Mouse (Mus musculus) ES-E14 (cell line): Measurements from ENCODE around the gene Rec8. TPM values are rescaled to one million over a fixed set of nuclear protein-coding genes. Genes with fewer than 3 reads are reported as not detected.

Source experiments
- DNase-seq: peaks from one replicate; pipeline ENCODE4 v3.0.0-alpha.2; 2013; ENCODE audit warnings: low read depth, low spot score
- H3K27ac ChIP-seq: 2 replicates; pipeline ENCODE4 v1.5.1; 2012; ENCODE audit warnings: low read depth, mild to moderate bottlenecking, low read length, moderate library complexity, mixed read lengths; ENCODE audit not compliant: poor library complexity, insufficient read depth, severe bottlenecking
- H3K36me3 ChIP-seq: 2 replicates; pipeline ENCODE4 v1.6.1; 2012; ENCODE audit warnings: mild to moderate bottlenecking, low read length, moderate library complexity, mixed read lengths; ENCODE audit not compliant: control insufficient read depth, poor library complexity, insufficient read depth, severe bottlenecking
- H3K4me1 ChIP-seq, 2 experiments: fragments of 150-350 bp in 1 of 2; sonication (generic) in 1 of 2; 2 replicates each; pipeline ENCODE4 v1.6.1; 2012; ENCODE audit warnings: low read length in 2 of 2, mild to moderate bottlenecking in 1 of 2, mixed read lengths in 1 of 2; ENCODE audit not compliant: control insufficient read depth in 2 of 2, insufficient read depth in 2 of 2, poor library complexity in 1 of 2
- H3K4me3 ChIP-seq, 2 experiments: fragments of 150-350 bp in 1 of 2; sonication (generic) in 1 of 2; 2 replicates each; pipeline ENCODE4 v1.5.1; 2012; ENCODE audit warnings: low read length in 2 of 2, low read depth in 1 of 2, mild to moderate bottlenecking in 1 of 2, mixed read lengths in 1 of 2; ENCODE audit not compliant: insufficient read depth in 1 of 2, poor library complexity in 1 of 2, severe bottlenecking in 1 of 2
- H3K9ac ChIP-seq: 2 replicates; pipeline ENCODE4 v1.6.1; 2012; ENCODE audit warnings: low read depth, mild to moderate bottlenecking, low read length, mixed read lengths; ENCODE audit not compliant: poor library complexity, insufficient read depth, severe bottlenecking
- H3K9me3 ChIP-seq: fragments of 150-350 bp; sonication (generic); 2 replicates; pipeline ENCODE4 v1.6.1; 2012; ENCODE audit warnings: low read depth, mild to moderate bottlenecking, low read length; ENCODE audit not compliant: control insufficient read depth, insufficient read depth
- CHD2 ChIP-seq: IDR thresholded peaks from 2 replicates; pipeline ENCODE4 v1.6.1; 2014; ENCODE audit warnings: mild to moderate bottlenecking, low read depth, low read length, inconsistent platforms
- HCFC1 ChIP-seq: IDR thresholded peaks from 2 replicates; pipeline ENCODE4 v1.6.1; 2012; ENCODE audit warnings: low read length, inconsistent platforms, borderline replicate concordance; ENCODE audit not compliant: insufficient read depth
- MAFK ChIP-seq: IDR thresholded peaks from 2 replicates; pipeline ENCODE4 v1.6.1; 2014; ENCODE audit warnings: mild to moderate bottlenecking, low read depth, low read length, inconsistent platforms; ENCODE audit not compliant: insufficient read depth
- ZC3H11A ChIP-seq: IDR thresholded peaks from 2 replicates; pipeline ENCODE4 v1.6.1; 2012; ENCODE audit warnings: low read depth, mild to moderate bottlenecking, inconsistent platforms, low read length, borderline replicate concordance
- ZNF384 ChIP-seq: IDR thresholded peaks from 2 replicates; pipeline ENCODE4 v1.6.1; 2012; ENCODE audit warnings: low read depth, low read length, inconsistent platforms
- in situ Hi-C, 2 experiments: fragments of 600-800 bp; cut with MboI; formaldehyde crosslinking; loops; one replicate each; pipeline ENCODE4 v1.15.1; 2025; ENCODE audit warnings: low sequenced_read_pairs in 2 of 2, inconsistent platforms in 1 of 2; ENCODE audit not compliant: unreplicated experiment in 2 of 2
- total RNA-seq: library from RNA; depleted of rRNA; stranded (reverse); fragments of 300-350 nt; gene quantifications from 2 replicates; pipeline ENCODE4 v1.2.3, GENCODE M21; 2012

The Rec8 gene
- total RNA-seq, 1 experiment: 5.8 TPM

GRCm38 (mm10) chr14:55605743-55606459 lies 11.9 kb upstream of the Rec8 start:
- Histone ChIP-seq H3K4me3 (no peak overlapping the region), H3K4me1 (peaks cover 0 to 15% of the 10 kb centered on the region in 2 experiments; a peak in 2 of 4 replicates), H3K36me3 (peaks cover 47% of the 10 kb centered on the region), H3K9me3 (no peaks in the 10 kb centered on the region), H3K9ac (peak overlapping the region; percentile 16; the same call in 1 of the 2 replicates), H3K27ac (no peak overlapping the region)
- TF ChIP-seq CHD2 (no peak), MAFK (no peak), HCFC1 (no peak), ZNF384 (no peak), ZC3H11A (no peak)
- no peak for DNase-seq
- in situ Hi-C loops: no loop called here

- no peak for TF ChIP-seq MAFK
- TF ChIP-seq HCFC1: no peak
- TF ChIP-seq CHD2: no peak
- TF ChIP-seq ZC3H11A: no peak
- TF ChIP-seq ZNF384: no peak
- H3K9me3 ChIP-seq: no peaks in the 10 kb centered on the region
- peaks cover 0 to 9% of the 10 kb centered on the region in 2 experiments; a peak in 2 of 4 replicates for H3K4me1 ChIP-seq
- no peak for DNase-seq
- in situ Hi-C loops: no loop called here
- H3K4me3 ChIP-seq: no peak overlapping the region
- H3K27ac ChIP-seq: no peak overlapping the region
- H3K9ac ChIP-seq: no peak overlapping the region
- peaks cover 29% of the 10 kb centered on the region for H3K36me3 ChIP-seq
Observed at GRCm38 (mm10) chr14:55608339-55608738, 9.5 kb upstream of the Rec8 start.

- no peak overlapping the region for H3K9ac ChIP-seq
- TF ChIP-seq MAFK (no peak), HCFC1 (no peak), CHD2 (no peak), ZC3H11A (no peak), ZNF384 (no peak)
- peaks cover 0 to 2% of the 10 kb centered on the region in 2 experiments; a peak in 1 of 4 replicates for H3K4me1 ChIP-seq
- no peaks in the 10 kb centered on the region for H3K9me3 ChIP-seq
- H3K27ac ChIP-seq: no peak overlapping the region
- DNase-seq: no peak
- in situ Hi-C loops: no loop called here
- peaks cover 9% of the 10 kb centered on the region for H3K36me3 ChIP-seq
- H3K4me3 ChIP-seq: no peak overlapping the region
Observed at GRCm38 (mm10) chr14:55613346-55613745, 4.5 kb upstream of the Rec8 start.

- in situ Hi-C loops: no loop called here
- Histone ChIP-seq H3K4me3 (no peak overlapping the region), H3K9me3 (no peaks in the 10 kb centered on the region), H3K27ac (no peak overlapping the region), H3K4me1 (peaks cover 0 to 8% of the 10 kb centered on the region in 2 experiments; a peak in 2 of 4 replicates), H3K36me3 (peaks cover 2% of the 10 kb centered on the region; the same call in 1 of the 2 replicates), H3K9ac (no peak overlapping the region)
- TF ChIP-seq ZNF384 (no peak), MAFK (no peak), ZC3H11A (no peak), HCFC1 (no peak)
- DNase-seq: no peak
Observed at GRCm38 (mm10) chr14:55614565-55615178, 3.2 kb upstream of the Rec8 start.
